Mouse (Mus musculus) adipose tissue, adult 10 weeks (tissue): Measurements from ENCODE around the gene Veph1. TPM values are rescaled to one million over a fixed set of nuclear protein-coding genes. Genes with fewer than 3 reads are reported as not detected.

Source experiments
- polyA plus RNA-seq: library from polyadenylated mRNA; stranded (reverse); fragments of 350-450 nt; fragmentation: Illumina TruSeq; extraction: RNeasy Lipid Tissue Mini Kit (QIAGEN cat#74804); gene quantifications from one replicate; pipeline ENCODE4 v1.2.3, GENCODE M21; 2014; ENCODE audit warnings: low read depth, low replicate concordance

Veph1 gene
- 3.5 TPM for polyA plus RNA-seq

GRCm38 (mm10) chr3:66296545-66296944 is at the start of gene Veph1:
Gene Veph1, minus strand, starts transcription at chr3:66296837.

GRCm38 (mm10) chr3:66219655-66220191 is 76.9 kb downstream of the Veph1 start, which contains the start of gene Ptx3:
Gene Ptx3, plus strand, starts transcription at chr3:66219910.

Other genes with a start within 250 kb of the Veph1 start
- gene Ptx3, start 76.9 kb downstream of the Veph1 start, polyA plus RNA-seq: 1.1 TPM